Mouse (Mus musculus) cerebellum, adult 2 months (tissue): ENCODE measurements around the gene Fgfr2. TPM values are rescaled to one million over a fixed set of nuclear protein-coding genes. Genes with fewer than 3 reads are reported as not detected.

Experiments used
- DNase-seq, 2 experiments: peaks; one replicate each; pipeline ENCODE4 v3.0.0; 2021
- H3K27ac ChIP-seq: fragments of 200-500 bp; 2 replicates; pipeline ENCODE4 v1.5.1; 2012; ENCODE audit warnings: low read length, control low read depth, inconsistent platforms; ENCODE audit not compliant: insufficient read depth
- H3K27me3 ChIP-seq: fragments of 200-500 bp; 2 replicates; pipeline ENCODE4 v1.6.1; 2012; ENCODE audit warnings: inconsistent platforms, mild to moderate bottlenecking, low read length, moderate library complexity; ENCODE audit not compliant: control insufficient read depth, insufficient read depth
- H3K4me1 ChIP-seq: fragments of 200-500 bp; 2 replicates; pipeline ENCODE4 v1.6.1; 2011; ENCODE audit warnings: low read length; ENCODE audit not compliant: control insufficient read depth, insufficient read depth
- H3K4me3 ChIP-seq: fragments of 200-500 bp; replicated peaks from 2 replicates; pipeline ENCODE3; 2011; ENCODE audit warnings: mild to moderate bottlenecking, low read depth, low read length, control low read depth; ENCODE audit not compliant: insufficient read depth
- CTCF ChIP-seq: fragments of 200-500 bp; IDR thresholded peaks from 2 replicates; pipeline ENCODE4 v1.5.1; 2011; ENCODE audit warnings: low read depth, mild to moderate bottlenecking, control low read depth, low read length, moderate library complexity, borderline replicate concordance; ENCODE audit not compliant: insufficient read depth
- POLR2A ChIP-seq: fragments of 200-500 bp; IDR thresholded peaks from 2 replicates; pipeline ENCODE4 v1.6.1; 2011; ENCODE audit warnings: low read length, control low read depth, borderline replicate concordance; ENCODE audit not compliant: insufficient read depth
- WGBS: fragments of 180-500 bp; shearing (Covaris S2); methylation state at CpG from one replicate; pipeline ENCODE4 v1.1.7; 2018; 5-methylcytosine and 5-hydroxymethylcytosine counted together
- polyA plus RNA-seq: library from polyadenylated mRNA; depleted of rRNA; stranded (reverse); fragments of >200 nt; gene quantifications from 2 replicates; pipeline ENCODE4 v1.2.3, GENCODE M21; 2012

The Fgfr2 gene
- polyA plus RNA-seq, 1 experiment, result 95.3 TPM

DNA sequence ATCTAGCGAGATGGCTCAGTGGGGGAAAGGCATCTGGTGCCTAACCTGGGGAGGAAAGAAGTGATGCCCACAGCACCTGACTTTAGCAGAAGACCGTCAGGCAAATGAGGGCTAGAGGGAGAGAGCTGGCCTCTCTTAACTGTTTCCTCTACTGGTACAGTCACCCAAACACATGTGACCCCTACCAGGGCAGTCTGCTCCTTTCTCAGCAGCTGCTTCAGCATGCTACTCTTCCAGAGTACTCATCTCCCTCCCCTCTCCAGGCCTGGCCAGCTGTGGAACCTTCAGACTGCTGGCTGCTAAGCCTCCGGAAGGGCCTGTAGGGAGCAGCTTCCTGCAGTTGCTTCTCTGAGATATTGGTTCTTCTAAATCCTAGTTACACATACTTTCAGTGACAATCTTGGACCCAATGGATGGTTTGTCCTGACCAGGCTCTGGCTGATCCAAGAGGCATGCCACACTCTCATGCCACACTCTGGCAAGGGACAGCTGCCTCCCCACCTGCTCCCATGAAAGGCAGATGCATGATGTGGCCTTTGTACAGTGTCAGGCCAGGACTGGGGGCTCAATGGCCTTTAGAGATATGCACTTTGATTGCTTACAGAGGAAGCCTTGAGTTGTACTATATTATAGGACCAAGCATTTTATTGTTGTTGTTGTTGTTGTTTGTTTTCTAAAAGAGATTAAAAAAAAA, 374.9 kb downstream of the Fgfr2 start:
- H3K4me3 ChIP-seq, result no peak overlapping the region
- H3K27me3 ChIP-seq, result no peaks in the 10 kb centered on the region
- no peak for DNase-seq
- H3K4me1 ChIP-seq, result peaks cover 43% of the 10 kb centered on the region
- TF ChIP-seq CTCF (no peak), POLR2A (no peak)
- peak overlapping the region; percentile 16; the same call in 1 of the 2 replicates for H3K27ac ChIP-seq
- 62% methylated on average over 3 of the region's 3 CpGs for whole genome bisulfite sequencing

DNA sequence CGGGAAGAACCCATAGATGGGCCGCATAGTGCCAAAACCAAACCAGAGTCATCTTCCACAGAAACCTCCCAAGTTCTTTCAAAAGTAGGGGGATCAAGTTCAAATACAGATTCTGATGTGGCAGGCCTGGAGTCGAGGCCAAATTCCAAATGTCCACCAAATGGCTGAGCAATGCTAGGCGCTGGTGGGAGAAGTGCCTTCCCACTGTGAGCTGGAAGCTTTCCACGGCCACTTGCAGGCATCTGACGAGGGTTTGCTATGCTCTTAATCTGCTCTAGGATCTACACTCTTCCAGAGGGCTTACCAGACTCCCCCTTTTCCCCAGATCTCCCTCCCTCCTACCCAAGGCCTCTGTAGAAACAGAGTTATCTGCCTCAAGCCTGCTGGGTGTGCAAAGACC, 376.1 kb downstream of the Fgfr2 start:
- H3K27ac ChIP-seq, result peak overlapping the region; percentile 20; the same call in 1 of the 2 replicates
- TF ChIP-seq CTCF, result no peak
- no peak for TF ChIP-seq POLR2A
- H3K4me1 ChIP-seq, result peaks cover 37% of the 10 kb centered on the region
- WGBS, result 18% methylated on average over 6 of the region's 6 CpGs
- no peak overlapping the region for H3K4me3 ChIP-seq
- peak; percentile 74 to 76 for DNase-seq
- no peaks in the 10 kb centered on the region for H3K27me3 ChIP-seq

DNA sequence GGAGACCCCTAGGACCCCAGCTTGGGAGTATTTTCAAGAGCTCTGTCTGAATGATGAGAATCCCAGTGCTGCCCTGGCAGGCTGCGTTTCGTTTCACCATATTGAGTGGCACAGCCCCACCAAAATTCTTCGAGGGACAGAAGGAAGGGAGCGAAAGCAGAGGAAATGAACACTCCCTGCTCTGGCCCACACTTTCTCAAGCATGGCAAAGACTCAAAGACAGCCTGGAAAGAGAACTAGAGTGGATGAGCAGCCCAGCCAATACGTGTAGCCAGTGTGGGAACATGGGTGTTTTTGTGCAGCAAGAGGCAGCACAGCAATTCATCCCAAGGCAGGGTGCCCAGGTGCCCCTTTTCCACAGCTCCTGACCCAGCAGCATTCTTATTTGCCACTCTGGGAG, 380.2 kb downstream of the Fgfr2 start:
- no peak for DNase-seq
- H3K27me3 ChIP-seq, result no peaks in the 10 kb centered on the region
- no peak overlapping the region for H3K4me3 ChIP-seq
- H3K4me1 ChIP-seq, result peaks cover 46% of the 10 kb centered on the region
- 35% methylated on average over 5 of the region's 5 CpGs for WGBS
- TF ChIP-seq CTCF (no peak), POLR2A (no peak)
- H3K27ac ChIP-seq, result 0 out of 2 replicates have a peak overlapping the region, but pooled peaks have one; percentile 51

DNA sequence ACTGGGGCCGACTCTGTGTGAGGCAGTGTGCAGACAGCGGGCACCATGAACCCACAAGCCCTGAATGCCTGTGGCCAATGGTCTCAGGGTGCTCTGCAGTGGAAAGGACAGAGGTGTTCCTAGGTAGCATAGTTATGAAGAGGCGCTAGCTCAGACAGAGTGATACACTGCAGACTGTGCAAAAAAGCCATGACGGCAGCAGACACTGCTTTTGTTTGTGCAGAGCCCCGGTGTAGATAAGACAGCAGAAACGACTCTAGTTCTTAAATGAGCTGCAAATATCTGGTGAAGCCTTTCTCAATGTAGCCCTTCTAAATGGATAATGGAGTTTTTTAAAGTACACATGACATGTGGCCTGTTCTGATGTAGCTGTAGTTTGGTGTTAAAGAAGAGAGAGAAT, 383.3 kb downstream of the Fgfr2 start:
- H3K4me3 ChIP-seq, result no peak overlapping the region
- no peak for TF ChIP-seq CTCF
- TF ChIP-seq POLR2A, result no peak
- 85% methylated on average over 6 of the region's 6 CpGs for WGBS
- H3K27me3 ChIP-seq, result no peaks in the 10 kb centered on the region
- H3K4me1 ChIP-seq, result peaks cover 59% of the 10 kb centered on the region
- DNase-seq, result no peak
- H3K27ac ChIP-seq, result 0 out of 2 replicates have a peak overlapping the region, but pooled peaks have one; percentile 14

DNA sequence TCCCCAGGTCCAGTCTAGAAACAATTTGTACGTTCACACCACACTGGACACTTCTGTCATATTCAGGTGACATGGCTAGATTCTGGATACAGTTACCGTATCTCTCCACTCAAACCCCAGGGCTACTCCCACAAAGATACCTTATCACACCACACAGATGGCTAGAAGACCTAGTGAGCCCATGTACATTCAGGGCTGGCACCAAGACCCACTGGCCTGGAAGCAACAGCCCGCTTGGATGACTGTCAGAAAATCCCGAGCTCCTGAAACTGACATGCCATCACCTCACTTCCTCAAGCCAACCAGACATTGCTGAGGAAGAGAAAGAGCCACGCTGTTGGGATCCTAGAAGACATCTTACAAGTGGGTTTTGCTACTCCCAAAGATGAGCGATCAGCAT, 384.3 kb downstream of the Fgfr2 start:
- Histone ChIP-seq H3K4me3 (no peak overlapping the region), H3K27ac (peak overlapping the region; percentile 48; the same call in 1 of the 2 replicates), H3K4me1 (peaks cover 69% of the 10 kb centered on the region), H3K27me3 (no peaks in the 10 kb centered on the region)
- 14% methylated on average over 6 of the region's 6 CpGs for WGBS
- DNase-seq, result peak; percentile 76 to 83
- no peak for TF ChIP-seq POLR2A
- TF ChIP-seq CTCF, result no peak

DNA sequence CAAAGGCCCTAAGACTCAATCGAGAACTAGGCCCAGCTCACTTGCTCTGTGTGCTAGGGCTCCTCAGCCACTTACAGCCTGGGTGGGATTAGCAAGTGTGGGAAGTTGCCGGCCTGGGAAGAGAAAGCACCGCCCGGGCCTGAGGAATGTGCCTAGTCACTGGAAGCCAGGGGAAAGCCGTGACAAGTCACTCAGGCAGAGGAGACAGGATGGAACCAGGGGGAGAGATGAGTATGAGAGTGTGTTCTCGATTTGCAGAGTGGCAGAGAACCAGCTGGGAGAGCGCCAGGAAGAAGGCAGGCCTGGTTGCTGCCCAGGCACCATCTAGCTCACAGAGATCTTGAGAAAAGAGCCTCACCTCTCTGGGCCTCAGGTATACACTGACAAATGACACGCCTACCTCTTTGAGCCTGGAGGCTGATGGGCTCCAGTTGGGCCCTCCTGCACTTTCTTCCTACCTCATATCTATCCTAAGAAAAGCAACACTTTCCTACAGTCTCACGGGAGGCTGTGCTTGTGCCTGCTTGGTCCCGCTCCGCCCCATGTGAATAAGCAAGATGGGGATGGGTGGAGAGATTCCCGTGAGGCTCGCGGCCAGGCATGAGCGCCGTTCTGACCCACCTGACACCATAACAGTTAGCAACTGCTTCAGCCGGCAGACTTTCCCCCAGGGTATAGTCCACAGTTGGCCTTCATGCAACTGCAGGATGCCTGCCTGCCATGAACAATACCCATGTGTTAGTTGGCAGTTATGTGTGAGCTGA, 386.9 kb downstream of the Fgfr2 start:
- DNase-seq, result peak; percentile 80 to 81
- 29% methylated on average over 17 of the region's 17 CpGs for WGBS
- Histone ChIP-seq H3K4me1 (peaks cover 83% of the 10 kb centered on the region), H3K27me3 (no peaks in the 10 kb centered on the region), H3K27ac (peak overlapping the region; percentile 44), H3K4me3 (no peak overlapping the region)
- no peak for TF ChIP-seq POLR2A
- TF ChIP-seq CTCF, result no peak

DNA sequence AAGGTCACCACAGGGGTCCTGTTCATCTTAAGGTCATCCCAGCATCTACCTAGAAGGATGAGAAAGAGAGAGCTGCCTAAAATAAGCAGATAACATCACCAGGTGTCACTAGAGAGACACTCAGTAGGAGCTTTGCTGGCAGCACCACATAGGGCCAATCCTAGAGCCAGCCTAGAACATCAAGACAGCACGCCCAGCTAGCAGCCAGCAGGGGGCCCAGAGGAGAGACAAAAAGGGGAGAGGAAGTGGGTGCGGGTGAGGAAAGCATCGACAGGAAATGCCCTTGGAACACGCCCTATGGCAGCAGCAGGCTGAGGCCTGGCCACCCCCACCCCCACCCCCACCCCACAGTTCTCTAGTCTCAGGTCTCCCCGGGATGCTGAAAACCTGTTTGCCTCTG, 388.0 kb downstream of the Fgfr2 start:
- H3K27me3 ChIP-seq, result no peaks in the 10 kb centered on the region
- WGBS, result 52% methylated on average over 5 of the region's 5 CpGs
- DNase-seq, result no peak
- H3K27ac ChIP-seq, result peak overlapping the region; percentile 27
- TF ChIP-seq CTCF, result no peak
- no peak for TF ChIP-seq POLR2A
- H3K4me1 ChIP-seq, result peaks cover 89% of the 10 kb centered on the region
- no peak overlapping the region for H3K4me3 ChIP-seq
